Mouse (Mus musculus) heart, embryonic 16.5 days (tissue): ENCODE data around the gene Uck1. TPM values are rescaled to one million over a fixed set of nuclear protein-coding genes. Genes with fewer than 3 reads are reported as not detected.

Experiments used
- ATAC-seq: fragments of 200-750 bp; cut with Nextera tagmentation; replicated peaks from 2 replicates; pipeline ENCODE4 v1.8.0; 2017; ENCODE audit warnings: moderate number of reproducible peaks; ENCODE audit not compliant: insufficient read depth, low FRiP score; ENCODE audit errors: extremely low read depth
- H3K27ac ChIP-seq: fragments of 300-500 bp; sonication (generic); 2 replicates; pipeline ENCODE4 v1.5.1; 2014; ENCODE audit warnings: mild to moderate bottlenecking, low read length, control low read depth, moderate library complexity
- H3K27me3 ChIP-seq: fragments of 300-500 bp; sonication (generic); 2 replicates; pipeline ENCODE4 v1.6.1; 2014; ENCODE audit warnings: low read length, mixed read lengths; ENCODE audit not compliant: control insufficient read depth, insufficient read depth
- H3K36me3 ChIP-seq: fragments of 300-500 bp; sonication (generic); 2 replicates; pipeline ENCODE4 v1.6.1; 2014; ENCODE audit not compliant: control insufficient read depth, insufficient read depth
- H3K4me1 ChIP-seq: fragments of 300-500 bp; sonication (generic); 2 replicates; pipeline ENCODE4 v1.6.1; 2014; ENCODE audit warnings: low read length, mixed read lengths; ENCODE audit not compliant: control insufficient read depth, insufficient read depth
- H3K4me2 ChIP-seq: fragments of 300-500 bp; sonication (generic); 2 replicates; pipeline ENCODE4 v1.6.1; 2014; ENCODE audit warnings: low read depth, mild to moderate bottlenecking, control low read depth, low read length
- H3K4me3 ChIP-seq: fragments of 300-500 bp; sonication (generic); 2 replicates; pipeline ENCODE4 v1.5.1; 2014; ENCODE audit warnings: mild to moderate bottlenecking, control low read depth, low read length
- H3K9ac ChIP-seq: fragments of 300-500 bp; sonication (generic); 2 replicates; pipeline ENCODE4 v1.6.1; 2014; ENCODE audit warnings: low read length, control low read depth
- H3K9me3 ChIP-seq: fragments of 300-500 bp; sonication (generic); replicated peaks from 2 replicates; pipeline ENCODE4 v1.6.1; 2016; ENCODE audit warnings: low read length; ENCODE audit not compliant: control insufficient read depth
- WGBS: fragments of 180-500 bp; shearing (Covaris S2); extraction: QIAGEN DNeasy Blood & Tissue Kit; methylation state at CpG from one replicate; pipeline ENCODE4 v1.1.7; 2014; 5-methylcytosine and 5-hydroxymethylcytosine counted together
- polyA plus RNA-seq: library from polyadenylated mRNA; unstranded; fragments of >200 nt; fragmentation: Nextera tagmentation; extraction: Ambion mirVana; gene quantifications from 2 replicates; pipeline ENCODE4 v1.2.1, GENCODE M21; 2015

The Uck1 gene
- 45.7 TPM in 2 replicates for polyA plus RNA-seq

- peaks cover 17% of the 10 kb centered on the region for H3K36me3 ChIP-seq
- no peaks in the 10 kb centered on the region for H3K27me3 ChIP-seq
- H3K9ac ChIP-seq = peak within 1 kb of the TSS; percentile 80
- whole genome bisulfite sequencing = 1% methylated on average over 59 of the region's 59 CpGs
- peak; percentile 95 for ATAC-seq
- peak within 1 kb of the TSS; percentile 83 for H3K4me2 ChIP-seq
- H3K4me3 ChIP-seq = peak within 1 kb of the TSS; percentile 78
- no peaks in the 10 kb centered on the region for H3K9me3 ChIP-seq
- H3K4me1 ChIP-seq = peaks cover 7% of the 10 kb centered on the region
- peak within 1 kb of the TSS; percentile 41; the same call in 1 of the 2 replicates for H3K27ac ChIP-seq
Measured at GRCm38 (mm10) chr2:32259657-32260417, at the start of gene Uck1. Gene Uck1 (minus strand): TSS chr2:32260159.

DNA sequence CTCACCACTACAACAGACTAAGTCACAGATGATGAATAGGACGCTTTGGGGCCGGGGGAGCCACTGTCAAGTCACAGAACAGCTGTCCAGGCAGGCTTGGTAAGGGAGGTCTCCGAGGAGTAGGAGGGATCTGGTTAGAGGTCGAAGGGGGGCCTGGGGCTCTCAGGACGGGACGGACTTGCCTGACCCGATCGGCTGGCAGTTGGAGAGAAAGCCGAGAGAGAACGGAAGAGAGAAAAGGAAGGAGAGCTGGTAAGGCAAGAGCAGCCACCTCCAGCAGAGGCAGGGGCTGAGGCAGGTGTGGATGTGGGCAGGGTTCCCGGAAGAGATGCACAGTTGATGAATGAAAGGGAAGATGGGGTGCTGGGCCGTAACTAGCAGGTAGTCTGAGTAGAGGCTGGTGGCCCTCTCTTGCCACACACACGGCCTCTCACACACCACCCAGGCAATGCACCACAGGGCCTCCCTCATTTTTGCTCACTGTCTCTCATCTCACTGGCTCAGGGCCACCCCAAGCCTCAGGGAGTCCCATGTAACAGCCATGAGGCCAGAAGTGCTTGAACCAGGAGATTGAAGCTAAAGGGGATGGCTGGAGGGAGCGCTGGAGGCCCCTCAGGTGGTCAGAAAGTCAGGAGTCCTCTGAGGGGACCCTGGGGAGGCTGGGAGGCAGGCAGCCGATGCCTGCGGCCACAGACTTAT is 49.1 kb upstream of the Uck1 start:
- Histone ChIP-seq H3K36me3 (peaks cover 26% of the 10 kb centered on the region), H3K9me3 (no peaks in the 10 kb centered on the region), H3K27me3 (peaks cover 12% of the 10 kb centered on the region; the same call in 1 of the 2 replicates), H3K9ac (no peak overlapping the region), H3K4me2 (no peak overlapping the region), H3K4me3 (no peak overlapping the region), H3K4me1 (peaks cover 9% of the 10 kb centered on the region), H3K27ac (no peak overlapping the region)
- 88% methylated on average over 16 of the region's 16 CpGs for WGBS
- ATAC-seq = no peak

GRCm38 (mm10) chr2:32307941-32308760 is 48.2 kb upstream of the Uck1 start:
- no peaks in the 10 kb centered on the region for H3K9me3 ChIP-seq
- no peak overlapping the region for H3K4me2 ChIP-seq
- H3K27me3 ChIP-seq = peaks cover 11% of the 10 kb centered on the region; the same call in 1 of the 2 replicates
- H3K27ac ChIP-seq = no peak overlapping the region
- peaks cover 9% of the 10 kb centered on the region for H3K4me1 ChIP-seq
- WGBS = 53% methylated on average over 8 of the region's 8 CpGs
- H3K9ac ChIP-seq = no peak overlapping the region
- ATAC-seq = no peak
- no peak overlapping the region for H3K4me3 ChIP-seq
- peaks cover 34% of the 10 kb centered on the region for H3K36me3 ChIP-seq

GRCm38 (mm10) chr2:32307247-32307798 is 47.4 kb upstream of the Uck1 start:
- Histone ChIP-seq H3K27me3 (peaks cover 8% of the 10 kb centered on the region; the same call in 1 of the 2 replicates), H3K4me3 (no peak overlapping the region), H3K27ac (no peak overlapping the region), H3K9ac (no peak overlapping the region), H3K4me1 (peaks cover 9% of the 10 kb centered on the region), H3K36me3 (peaks cover 42% of the 10 kb centered on the region), H3K4me2 (no peak overlapping the region), H3K9me3 (no peaks in the 10 kb centered on the region)
- ATAC-seq = no peak
- 81% methylated on average over 6 of the region's 6 CpGs for WGBS

DNA sequence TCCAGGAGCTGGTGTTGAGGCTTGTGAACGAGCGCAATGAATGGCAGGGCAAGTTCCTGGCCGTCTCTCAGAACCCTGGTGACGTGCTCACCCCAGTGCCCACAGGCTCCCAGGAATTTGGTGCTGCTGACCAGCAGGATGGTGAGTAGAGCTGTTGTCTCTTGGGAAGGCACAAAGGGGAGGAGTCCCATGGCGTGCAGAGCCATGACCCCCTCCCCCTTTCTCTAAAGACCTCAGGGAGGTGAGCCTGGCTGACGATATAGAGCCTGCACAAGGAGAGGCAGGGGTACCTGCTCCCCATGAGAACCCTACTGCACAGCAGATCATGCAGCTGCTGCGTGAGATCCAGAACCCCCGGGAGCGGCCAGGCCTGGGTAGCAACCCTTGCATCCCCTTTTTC is 46.2 kb upstream of the Uck1 start:
- no peak for ATAC-seq
- 81% methylated on average over 9 of the region's 9 CpGs for WGBS
- Histone ChIP-seq H3K9ac (no peak overlapping the region), H3K9me3 (no peaks in the 10 kb centered on the region), H3K4me3 (no peak overlapping the region), H3K4me2 (no peak overlapping the region), H3K36me3 (peaks cover 46% of the 10 kb centered on the region), H3K27ac (no peak overlapping the region), H3K4me1 (no peaks in the 10 kb centered on the region; the same call in 1 of the 2 replicates), H3K27me3 (0 out of 2 replicates have a peak, but pooled peaks cover 4% of the 10 kb centered on the region)

DNA sequence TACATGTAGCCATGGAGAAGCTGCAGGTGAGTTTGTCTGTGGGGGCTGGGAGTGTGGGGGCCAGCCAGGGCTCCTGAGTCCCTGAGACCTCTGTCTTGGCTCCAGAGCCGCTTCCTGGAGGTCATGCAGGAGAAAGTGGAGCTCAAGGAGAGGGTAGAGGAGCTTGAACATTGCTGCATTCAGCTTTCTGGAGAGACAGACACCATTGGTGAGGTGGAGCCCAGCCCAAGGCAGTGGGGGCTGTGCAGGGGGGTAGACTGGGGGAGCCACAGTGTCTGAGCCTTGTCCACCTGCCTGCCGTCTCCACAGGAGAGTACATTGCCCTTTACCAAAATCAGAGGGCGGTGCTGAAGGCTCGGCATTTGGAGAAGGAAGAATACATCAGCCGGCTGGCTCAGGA is 45.7 kb upstream of the Uck1 start:
- no peak overlapping the region for H3K27ac ChIP-seq
- H3K4me1 ChIP-seq = no peaks in the 10 kb centered on the region
- no peaks in the 10 kb centered on the region for H3K27me3 ChIP-seq
- H3K36me3 ChIP-seq = peaks cover 48% of the 10 kb centered on the region
- no peak for ATAC-seq
- H3K4me3 ChIP-seq = no peak overlapping the region
- no peaks in the 10 kb centered on the region for H3K9me3 ChIP-seq
- no peak overlapping the region for H3K9ac ChIP-seq
- no peak overlapping the region for H3K4me2 ChIP-seq
- 86% methylated on average over 5 of the region's 5 CpGs for WGBS

GRCm38 (mm10) chr2:32304145-32304832 is 44.3 kb upstream of the Uck1 start:
- peaks cover 57% of the 10 kb centered on the region for H3K36me3 ChIP-seq
- no peaks in the 10 kb centered on the region for H3K27me3 ChIP-seq
- H3K4me2 ChIP-seq = no peak overlapping the region
- H3K9me3 ChIP-seq = no peaks in the 10 kb centered on the region
- H3K27ac ChIP-seq = no peak overlapping the region
- H3K4me3 ChIP-seq = no peak overlapping the region
- H3K9ac ChIP-seq = no peak overlapping the region
- 60% methylated on average over 8 of the region's 8 CpGs for WGBS
- peak; percentile 28; the same call in 1 of the 2 replicates for ATAC-seq
- no peaks in the 10 kb centered on the region for H3K4me1 ChIP-seq

- H3K4me1 ChIP-seq = no peaks in the 10 kb centered on the region
- H3K4me2 ChIP-seq = no peak overlapping the region
- no peaks in the 10 kb centered on the region for H3K27me3 ChIP-seq
- peaks cover 69% of the 10 kb centered on the region for H3K36me3 ChIP-seq
- no peak overlapping the region for H3K27ac ChIP-seq
- no peak for ATAC-seq
- no peak overlapping the region for H3K9ac ChIP-seq
- H3K4me3 ChIP-seq = no peak overlapping the region
- H3K9me3 ChIP-seq = no peaks in the 10 kb centered on the region
- 85% methylated on average over 10 of the region's 10 CpGs for WGBS
Measured at GRCm38 (mm10) chr2:32302952-32303351, 43.0 kb upstream of the Uck1 start.
